Mouse (Mus musculus) lung, adult 18-20 months (tissue): Measurements from ENCODE around the gene Ptprm.

ENCODE experiments used
- DNase-seq, 2 experiments: peaks; one replicate each; pipeline ENCODE4 v3.0.0; 2022; ENCODE audit warnings: mixed read lengths in 2 of 2

Ptprm gene

DNA sequence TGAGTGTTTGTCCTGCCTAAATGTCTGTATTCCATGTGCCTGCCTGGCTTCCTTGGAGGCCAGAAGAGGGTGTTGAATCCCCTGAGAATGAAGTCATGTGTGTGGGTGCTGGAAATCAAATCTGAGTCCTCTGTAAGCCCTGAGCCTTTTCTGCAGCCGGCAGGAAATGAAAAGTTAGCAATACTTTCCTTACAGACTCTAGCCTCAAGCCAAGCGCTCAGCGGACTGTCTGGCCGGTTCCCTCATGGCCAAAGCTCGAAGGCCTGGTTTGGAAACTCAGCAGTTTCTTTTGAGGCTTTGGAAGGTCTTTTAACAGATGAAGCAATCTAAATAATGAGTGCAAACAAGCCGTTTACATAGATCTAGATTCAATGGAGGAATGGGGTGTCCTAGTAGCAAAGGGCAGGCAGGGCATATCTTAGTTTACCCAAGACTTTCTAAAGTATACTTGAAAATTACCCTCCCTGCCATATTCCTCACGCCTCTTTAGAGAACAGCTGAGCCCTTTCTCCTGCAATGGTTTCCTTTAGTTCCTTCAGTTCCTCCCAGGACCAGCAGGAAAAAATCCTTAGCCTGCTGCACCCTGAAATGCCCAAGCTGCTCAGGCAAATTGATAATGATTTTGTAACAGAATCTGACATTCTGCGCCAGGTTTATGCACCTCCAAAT is 144.4 kb downstream of the Ptprm start:
- DNase-seq: peak; percentile 23 to 29

DNA sequence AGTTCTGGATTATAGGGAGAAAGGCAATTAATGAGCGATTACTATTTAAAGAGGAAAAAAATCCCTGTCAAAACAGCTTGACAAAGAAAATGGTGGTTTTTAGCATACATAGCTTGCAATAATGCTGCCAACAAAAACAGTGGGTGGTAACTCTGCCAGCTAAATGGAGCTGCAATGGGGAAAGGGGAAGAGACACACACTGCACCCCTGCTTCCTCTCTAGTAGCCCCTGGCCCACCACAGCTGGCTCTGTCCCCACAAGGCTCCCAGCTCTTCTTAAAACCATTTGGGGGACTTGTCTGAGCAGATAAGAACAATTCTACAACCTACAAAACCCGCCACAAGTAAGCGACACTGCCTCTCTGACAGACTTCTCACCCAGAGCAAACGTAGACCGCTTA is 145.7 kb downstream of the Ptprm start:
- DNase-seq: no peak

DNA sequence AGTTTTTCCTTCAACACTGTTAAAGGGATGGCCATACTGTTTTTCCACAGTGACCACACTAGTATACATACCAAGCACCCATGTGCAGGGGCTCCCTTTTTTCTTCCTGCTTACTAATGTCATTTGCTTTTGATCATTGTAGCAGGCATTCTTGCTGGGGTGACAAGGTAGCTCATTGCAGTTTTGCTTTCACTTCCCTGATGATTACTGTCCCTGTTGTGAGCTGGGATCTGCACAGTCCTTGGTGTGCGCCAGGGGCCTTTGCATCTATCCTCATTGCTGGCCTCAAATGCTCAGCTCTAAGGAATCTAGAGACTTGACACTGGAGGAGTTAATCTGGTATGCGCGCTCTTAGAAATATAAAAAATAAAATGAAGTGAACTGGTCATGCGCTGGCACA is 147.3 kb downstream of the Ptprm start:
- no peak for DNase-seq

DNA sequence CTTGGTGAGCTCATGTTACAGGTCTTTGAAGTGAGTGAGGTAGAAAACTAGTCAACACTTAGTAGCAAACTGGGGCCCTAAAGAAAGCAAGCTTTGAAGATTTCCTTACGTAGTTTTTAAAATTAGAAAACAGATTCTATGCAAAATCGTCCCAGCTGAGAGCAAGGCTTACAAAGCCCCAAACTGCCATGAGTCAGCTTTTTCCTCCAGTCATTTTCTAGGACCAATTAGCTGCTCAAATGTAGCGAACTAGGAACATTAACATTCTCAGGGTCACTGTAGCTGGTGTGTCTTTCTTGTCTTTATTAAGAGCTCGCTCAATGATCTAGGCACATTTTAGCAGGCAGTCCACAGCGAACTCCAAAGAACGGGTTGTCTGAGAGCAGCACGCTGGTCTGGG is 153.1 kb downstream of the Ptprm start:
- no peak for DNase-seq

DNA sequence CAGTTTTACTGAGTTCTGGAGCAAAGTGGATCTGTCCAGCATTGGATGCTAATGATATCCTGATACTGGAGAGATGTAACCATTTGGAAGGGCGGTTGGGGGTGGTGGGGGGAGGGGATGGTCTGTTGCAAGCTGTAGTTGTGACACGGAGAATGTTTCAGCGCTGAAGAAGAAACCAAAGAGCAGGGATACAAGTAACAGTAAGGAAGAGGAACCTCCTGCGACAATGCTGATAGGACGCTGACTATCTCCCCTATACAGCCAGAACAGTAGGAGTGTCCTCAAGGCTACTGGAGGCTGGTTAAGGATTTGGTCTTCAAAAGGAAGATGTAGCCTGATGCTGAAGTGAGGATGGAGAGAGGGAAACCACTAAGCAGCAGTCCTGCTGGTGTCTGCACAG is 160.5 kb downstream of the Ptprm start:
- DNase-seq: no peak

DNA sequence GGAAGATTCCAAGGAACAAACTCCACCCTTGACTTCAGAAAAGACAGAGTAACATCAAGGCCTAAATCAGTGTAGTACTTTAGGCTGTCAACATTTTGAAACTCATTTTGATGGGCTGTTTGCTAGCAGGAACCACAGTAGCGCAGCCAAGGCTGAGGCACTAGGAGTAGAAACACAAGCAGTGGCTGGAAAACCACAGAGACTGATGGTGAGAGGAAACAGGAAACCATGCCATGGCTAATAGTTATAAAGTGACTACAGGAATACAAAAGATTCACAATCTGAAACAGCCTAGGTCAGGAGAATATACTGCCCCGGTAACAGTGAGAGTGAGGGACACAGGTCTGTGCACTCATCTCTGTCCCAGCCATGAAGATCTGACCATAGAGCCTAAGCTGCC is 165.7 kb downstream of the Ptprm start:
- no peak for DNase-seq

DNA sequence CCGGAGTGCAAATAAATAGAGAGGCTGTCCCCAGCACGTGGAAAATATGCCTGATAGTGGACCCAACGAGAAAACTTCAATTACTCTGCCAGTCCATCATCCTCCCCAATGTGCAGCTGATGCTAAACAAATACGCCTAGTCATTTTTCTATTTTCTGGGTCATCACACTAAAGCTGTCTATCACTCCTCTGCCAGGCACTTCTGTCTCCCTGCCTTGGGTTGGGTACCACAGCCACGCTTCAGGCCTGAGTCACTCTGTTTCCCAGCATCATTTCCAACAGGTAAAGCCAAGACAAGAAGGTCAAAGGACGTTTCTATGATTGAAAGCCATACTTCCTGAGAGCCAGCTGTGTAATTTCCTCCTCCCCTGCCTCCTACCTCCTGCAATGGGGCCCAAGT is 167.4 kb downstream of the Ptprm start:
- DNase-seq: no peak

DNA sequence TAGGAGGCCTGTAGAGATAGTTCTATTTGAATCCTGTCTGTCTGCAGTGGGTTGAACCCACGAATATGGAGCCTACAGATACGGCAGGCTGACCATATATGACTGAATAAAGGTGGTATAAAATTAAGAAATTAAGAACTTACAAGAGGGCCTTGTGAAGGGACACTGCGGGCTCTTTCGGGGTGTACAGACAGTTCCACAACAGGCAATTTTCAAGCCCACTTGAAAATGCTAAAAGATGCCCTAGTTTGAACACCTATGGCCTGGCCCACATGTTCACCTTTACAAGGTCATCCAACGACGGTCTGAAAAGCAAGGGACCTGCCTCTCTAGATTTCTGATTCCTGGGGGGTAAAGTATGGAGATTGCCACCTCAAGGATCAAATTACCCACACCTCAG is 168.3 kb downstream of the Ptprm start:
- no peak for DNase-seq

DNA sequence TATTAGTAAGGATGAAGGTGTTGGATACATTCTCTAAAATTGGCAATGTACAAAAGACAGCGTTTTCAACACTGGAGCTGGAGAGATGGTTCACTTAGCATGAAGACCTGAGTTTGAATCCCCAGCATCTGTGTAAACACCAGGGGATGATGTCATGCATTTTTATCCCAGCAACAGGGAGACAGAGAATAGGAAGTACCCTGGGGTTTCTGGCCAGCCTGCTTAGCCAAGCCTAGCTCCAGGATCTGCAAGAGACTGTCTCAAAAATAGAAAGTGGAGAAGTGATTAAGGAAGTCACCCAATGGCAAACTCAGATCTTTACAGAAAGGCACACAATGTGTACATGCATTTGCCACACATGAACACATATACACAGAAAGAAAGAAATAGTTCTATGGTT is 174.8 kb downstream of the Ptprm start:
- no peak for DNase-seq

DNA sequence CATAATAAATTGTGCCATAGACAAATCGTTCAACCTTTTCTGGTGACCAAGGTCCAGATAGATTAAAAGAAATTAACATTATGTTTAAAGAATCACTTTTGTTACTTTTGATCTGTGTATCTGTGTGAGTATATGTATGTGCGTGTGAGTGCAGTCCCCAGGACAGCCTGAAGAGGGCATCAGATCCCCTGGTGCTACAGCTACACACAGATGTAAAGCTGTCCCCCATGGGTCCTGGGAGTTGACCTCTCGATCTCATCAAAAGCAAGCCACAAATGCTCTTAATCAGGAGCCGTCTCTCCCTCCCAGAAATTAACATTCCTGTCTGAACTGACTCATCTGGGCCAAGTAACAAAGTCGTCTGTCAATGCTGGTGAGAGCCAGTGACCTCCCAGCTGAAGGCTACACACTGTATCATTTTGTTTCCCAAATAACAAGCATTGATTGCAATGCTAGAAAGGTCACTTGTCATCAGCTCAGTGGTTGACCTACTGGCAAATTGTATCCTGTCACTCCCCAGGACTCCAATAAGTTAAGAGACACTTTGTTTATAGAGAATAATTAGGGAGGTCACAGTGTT is 175.5 kb downstream of the Ptprm start:
- DNase-seq: no peak

DNA sequence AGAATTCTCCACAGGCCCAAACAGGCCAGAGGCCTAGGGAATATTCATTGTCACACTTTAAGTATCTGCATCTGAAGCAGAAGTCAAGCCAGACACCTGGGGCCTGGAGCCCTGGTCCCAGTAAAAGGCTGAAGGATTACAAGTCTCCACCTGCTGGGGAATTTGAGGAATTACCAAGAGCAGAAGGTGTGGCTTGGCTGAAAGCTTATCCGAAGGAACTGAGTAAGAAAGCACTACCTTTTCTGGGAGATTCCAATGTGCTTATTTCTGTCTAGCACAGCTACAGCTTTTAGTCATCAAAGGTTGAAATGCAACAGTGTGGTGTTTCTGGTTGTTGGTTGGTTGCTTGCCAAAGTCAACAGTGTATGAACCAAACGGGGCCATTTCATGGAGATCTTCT is 178.4 kb downstream of the Ptprm start:
- DNase-seq: peak; percentile 32 to 69

DNA sequence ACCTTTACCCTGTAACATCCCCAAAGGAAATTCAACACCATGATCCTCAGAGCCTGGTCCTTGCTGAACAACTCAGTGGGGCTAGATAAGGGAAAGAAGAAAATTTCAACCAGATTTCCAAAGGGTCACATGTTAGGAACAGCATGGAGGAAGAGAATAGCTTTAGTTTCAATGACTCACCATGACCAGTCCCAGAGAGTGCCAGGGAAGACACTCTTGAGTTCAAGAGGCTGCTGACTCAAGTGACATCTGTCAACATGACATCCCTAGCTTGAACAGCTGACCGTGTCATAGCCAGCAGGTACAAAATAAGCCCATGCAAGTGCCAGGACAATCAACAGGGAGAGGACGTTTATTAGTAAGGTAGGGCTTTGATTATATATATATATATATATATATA is 182.9 kb downstream of the Ptprm start:
- DNase-seq: no peak

DNA sequence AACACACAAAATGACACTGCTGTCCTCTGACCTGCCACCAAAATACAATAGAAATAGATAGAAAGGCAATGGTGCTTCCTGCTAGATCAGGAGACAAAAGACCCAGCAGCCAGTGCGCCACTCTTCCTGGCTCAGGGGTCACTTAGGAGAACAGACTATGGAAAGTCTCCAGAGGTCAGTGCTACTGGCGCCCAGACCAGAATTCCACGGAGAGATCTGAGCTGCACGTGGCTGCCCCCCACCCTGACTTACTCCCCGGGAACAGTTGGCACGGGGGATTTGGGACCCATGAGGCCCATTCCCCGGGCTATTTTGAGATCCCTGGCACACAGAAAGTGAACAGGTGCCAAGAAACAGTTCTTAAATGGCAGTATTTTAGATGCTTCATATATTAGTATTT is 183.6 kb downstream of the Ptprm start:
- DNase-seq: no peak

DNA sequence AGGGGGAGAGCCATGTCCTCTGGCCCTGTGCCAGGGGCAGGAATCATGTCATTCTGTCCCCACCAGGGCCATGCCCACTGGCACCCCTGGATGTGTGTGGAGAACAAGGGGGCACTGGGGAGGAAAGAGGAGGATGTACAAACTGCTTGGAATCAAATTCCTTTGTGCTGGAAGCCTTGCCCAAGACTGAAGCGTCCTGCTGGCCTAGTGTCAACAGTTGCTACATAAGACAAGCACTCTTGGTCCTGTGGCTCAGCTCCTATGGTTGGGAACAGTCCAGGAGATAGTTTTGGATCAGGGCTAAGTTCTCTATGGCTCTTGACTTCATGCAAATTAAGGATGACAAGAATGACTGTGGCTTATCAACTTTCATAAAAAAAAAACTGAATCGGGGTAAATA is 188.4 kb downstream of the Ptprm start:
- DNase-seq: peak; percentile 47 to 60

DNA sequence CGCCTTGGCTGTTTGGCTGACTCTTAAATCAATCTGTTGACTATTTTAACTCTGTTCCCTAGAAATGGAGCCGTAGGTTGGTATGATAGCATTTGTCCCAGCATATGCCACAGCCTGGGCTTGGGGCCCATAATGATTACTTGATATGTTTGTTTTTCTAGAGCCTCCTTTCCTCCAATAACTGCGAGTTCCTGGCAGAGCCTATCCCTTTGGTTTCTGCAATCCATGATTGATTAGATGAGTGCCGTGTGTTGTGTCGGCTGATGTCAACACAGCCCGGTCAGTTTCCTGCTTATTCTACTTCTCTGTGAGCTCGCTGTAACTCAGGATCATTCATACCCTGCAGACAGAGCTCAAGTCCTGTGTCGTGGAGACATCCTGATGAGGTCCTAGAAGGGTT is 194.6 kb downstream of the Ptprm start:
- DNase-seq: peak in 1 of 2 experiments; percentile 43

DNA sequence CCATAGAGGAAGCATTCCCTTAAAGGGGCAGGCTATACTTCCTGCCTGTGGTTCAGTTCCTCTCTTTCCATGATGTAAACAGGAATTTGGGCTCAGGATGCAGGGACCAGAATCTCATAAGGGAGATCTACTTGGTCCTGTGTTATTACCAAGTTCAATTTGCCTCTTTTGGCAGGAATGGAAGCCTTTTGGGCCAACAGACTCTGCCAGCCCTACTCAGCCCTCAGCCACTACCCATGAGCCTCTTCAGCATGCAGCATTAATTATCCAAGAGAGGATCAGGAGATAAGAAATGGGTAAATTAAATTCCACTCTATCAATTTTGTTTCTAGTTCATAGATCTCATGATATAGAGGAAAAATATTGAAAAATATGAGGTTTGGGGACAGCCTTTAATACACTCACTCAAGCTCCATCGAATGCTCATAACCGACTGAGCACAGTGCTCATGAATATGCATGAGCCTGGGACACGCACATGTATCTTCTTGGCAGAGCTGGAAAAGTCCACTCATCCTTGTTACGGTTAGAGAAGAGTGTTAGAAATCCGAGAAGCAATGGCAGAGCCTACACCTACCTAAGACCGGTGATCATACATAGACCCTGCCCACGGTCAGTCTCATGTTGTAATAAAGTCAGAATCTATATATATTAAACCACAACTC is 197.0 kb downstream of the Ptprm start:
- no peak for DNase-seq

DNA sequence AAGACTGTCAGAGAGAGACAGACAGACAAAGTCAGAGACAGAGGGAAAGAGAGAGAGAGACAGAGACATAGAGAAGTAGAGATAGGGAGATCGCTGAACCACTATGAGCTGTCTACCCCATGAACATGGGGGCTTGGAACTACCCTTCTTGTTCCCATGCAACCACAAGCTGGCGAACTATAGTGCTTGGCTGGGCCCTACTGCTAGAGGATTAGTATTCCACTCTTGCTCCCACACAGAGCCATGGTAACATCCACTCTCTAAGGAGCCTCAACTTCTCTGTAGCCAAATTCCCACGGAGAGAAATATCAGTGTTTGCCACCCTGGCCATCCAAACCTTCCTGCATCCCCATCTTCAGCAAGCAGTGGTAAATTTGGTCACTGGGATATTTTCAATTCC is 202.0 kb downstream of the Ptprm start:
- no peak for DNase-seq

DNA sequence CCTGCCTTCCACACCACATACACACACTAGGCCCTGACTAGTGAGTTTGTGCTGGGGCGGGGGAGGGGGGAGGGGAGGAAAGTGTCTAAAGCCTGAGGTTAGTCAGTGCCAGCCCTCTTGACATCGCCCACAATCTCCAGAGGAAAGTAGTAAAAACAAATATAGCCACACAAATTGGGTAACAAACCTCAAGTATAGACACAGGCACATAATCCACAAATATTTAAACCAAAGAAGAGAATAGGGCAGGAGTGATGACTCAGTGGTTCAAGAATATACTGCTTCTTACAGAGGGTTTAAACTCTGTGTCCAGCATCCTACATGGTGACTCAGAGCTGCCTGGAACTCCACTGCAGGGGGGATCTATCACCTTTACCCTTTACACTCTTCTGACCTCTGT is 203.8 kb downstream of the Ptprm start:
- peak; percentile 16 to 35 for DNase-seq

DNA sequence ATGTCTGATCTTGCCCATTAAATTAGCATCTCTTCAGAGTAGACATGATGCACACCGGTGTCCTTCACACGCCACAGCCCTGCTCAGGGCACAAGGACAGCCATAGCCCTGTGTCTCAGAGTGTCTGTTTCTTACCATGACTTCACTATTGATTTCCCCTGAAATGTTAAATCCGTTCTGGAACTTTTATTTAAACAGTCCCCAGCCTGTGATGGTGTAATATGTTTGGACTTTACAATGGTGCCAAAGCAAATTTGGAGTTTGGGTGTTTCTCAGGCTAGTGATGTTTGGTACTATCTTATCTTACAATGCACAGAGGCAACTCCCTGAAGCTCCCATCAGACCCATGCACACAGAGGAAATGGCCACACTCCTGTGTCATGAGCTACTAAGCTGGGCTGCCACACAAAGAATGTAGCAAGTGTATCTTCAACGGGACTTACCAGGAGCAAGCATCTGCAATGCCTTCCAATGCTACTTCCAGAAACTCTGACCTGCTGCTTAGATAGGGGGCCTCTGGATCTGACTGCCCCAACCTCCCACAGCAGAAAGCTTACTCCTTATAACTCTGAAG is 212.0 kb downstream of the Ptprm start:
- no peak for DNase-seq

DNA sequence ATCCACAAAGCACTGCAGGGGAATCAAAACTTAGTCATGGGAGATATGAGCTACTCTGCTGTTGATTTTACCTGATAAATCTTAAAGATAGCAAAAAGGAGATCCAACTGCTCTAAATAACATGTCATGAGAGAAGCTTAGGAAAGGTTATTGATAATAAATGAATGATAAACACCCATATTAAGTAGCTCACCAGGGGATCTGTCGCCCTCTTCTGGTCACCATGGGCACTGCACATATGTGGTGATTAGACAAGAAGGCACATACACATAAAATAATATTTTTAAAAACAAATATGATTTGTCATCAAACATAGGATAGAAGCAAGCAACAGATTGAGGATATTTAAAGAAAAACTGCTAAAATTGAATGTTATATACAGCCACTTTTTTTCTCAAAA is 213.8 kb downstream of the Ptprm start:
- no peak for DNase-seq

DNA sequence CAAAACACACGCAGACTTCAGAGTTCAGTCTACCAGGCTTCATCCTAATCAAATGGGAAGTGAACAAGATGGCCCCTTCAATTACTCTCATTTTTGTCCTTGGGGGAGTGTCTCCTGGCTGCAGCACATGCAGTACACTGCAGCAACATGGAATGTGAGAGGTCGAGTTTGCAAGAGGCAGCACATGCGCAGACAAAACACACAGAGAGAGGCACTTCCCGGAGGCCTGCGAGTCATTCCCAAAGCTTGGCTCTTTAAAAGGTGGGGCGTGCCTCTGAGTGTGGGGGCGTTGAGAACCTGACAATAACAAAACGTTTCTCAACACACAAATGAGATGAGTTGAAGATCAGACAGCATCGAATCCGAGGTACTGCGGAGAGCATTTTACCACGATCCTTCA is 215.3 kb downstream of the Ptprm start:
- no peak for DNase-seq

DNA sequence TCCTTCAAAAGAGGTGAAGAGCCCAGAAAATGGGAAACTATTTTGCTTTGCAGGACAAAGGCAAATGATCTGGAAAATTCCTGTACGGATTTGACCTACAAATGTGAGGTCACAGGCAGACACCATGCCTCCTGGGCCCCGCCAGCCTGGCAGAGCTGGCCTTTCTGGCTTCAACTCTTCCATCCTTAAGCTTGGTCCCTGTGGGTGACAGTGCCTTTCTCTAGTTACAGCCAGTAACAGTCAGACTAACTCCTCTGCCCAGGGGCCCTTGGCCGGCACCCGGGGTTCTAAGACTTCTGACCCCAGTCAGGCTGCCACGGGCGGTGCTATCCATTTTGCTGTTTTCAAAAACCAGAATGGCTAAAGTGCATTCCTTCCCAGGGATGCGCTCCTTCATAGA is 217.4 kb downstream of the Ptprm start:
- DNase-seq: no peak

DNA sequence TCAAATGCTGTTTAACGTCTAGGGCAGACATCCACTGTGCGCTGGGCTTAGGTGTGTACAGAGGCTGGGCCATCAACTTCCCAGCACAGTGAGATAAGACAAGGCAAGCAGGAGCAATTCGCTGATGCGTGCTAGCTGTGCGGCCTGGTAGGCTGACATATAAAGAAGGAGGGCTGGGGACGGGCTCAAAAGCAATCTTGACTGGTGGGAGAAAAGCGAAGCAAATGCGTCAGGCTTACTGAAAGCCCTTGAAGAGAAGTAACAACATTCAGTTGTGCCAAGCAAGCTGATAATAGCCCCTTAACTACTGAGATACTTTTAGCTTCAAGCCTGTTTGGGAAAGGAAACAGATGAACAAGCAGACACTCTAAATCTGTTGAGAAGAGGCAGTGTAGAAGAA is 217.8 kb downstream of the Ptprm start:
- no peak for DNase-seq

DNA sequence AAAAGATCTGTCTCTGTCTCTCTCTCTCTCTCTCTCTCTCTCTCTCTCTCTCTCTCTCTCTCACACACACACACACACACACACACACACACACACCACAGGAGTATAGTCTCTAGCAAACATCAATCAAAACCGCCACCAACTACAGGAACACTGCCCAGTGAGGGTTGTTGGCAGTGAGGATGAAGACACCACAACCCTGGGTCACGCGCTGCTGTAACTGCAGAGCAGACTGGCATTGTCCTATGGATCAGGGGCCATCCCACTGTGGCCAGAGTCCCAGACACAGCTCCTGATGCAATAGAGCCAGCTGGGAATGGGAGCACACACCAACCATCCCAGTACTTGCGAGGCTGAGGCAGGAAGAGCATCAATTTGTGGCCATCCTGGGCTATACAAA is 220.0 kb downstream of the Ptprm start:
- no peak for DNase-seq
